Mouse (Mus musculus): ENCODE data around the gene Nsmf. TPM values are rescaled to one million over a fixed set of nuclear protein-coding genes. Genes with fewer than 3 reads are reported as not detected.

Nsmf gene
- 1,000 to 10,000 TPM in 1 of 2 experiments, 100 to 1,000 TPM in 1; 975 to 1,037 TPM for total RNA-seq (2021)
- long read RNA-seq, experiment 1, transcript Nsmf-202 (14 exons, 2,824 nt): minor isoform, 5 of 854 reads
- long read RNA-seq, experiment 1, transcript Nsmf-201 (15 exons, 2,922 nt): major isoform, 512 of 854 reads
- long read RNA-seq, experiment 1, partial matches to known transcripts: 220 of 854 reads
- long read RNA-seq, experiment 1, other reads (novel, unspliced or antisense): 114 of 854 reads
- long read RNA-seq, experiment 2, transcript Nsmf-201 (15 exons, 2,922 nt): major isoform, 728 of 1,110 reads
- long read RNA-seq, experiment 2, partial matches to known transcripts: 79 of 1,110 reads
- long read RNA-seq, experiment 2, other reads (novel, unspliced or antisense): 296 of 1,110 reads

DNA sequence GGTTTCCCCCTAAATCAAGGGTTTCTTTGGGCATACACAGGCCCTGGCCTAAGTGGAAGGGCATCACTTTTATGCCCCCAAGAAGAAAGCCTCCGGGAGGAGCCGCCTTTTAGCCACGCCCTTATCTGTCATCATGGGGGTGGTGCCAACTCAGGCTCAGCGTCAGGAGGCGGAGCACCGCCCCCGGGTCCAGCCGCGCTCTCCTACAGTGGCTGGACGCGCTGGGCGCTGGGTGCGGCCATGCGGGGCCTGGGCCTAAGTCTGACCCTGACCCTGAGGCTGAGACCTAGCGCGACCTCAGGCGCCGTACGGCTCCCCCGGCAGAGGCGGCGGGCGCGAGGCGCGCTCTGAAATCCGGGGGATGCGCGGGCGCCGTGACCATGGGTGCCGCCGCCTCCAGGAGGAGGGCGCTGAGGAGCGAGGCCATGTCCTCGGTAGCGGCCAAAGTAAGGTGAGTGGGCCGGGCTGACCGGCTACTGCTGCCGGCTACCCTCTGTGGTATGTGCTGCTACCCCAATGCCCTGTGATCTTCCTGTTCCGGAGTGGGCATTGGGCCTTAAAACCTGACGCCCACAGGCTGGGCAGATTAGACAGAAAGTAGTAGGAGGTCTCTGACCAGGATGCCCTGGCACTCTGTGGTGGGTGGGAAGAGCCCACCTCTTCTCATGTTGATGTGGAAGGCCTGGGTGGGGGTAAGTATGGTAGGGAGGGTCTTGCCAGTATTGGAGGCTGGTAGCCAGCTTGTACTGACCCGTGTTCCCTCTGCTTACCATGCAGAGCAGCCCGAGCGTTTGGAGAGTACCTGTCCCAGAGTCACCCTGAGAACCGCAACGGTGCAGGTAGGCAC lies at the start of gene Nsmf:
Gene Nsmf, plus strand, starts transcription at position 135 of the 847 bp plus-strand sequence.
- peak; percentile 91 to 94 for DNase-seq (ENCODE audit: low spot score in 2 of 2)
- peak within 1 kb of the TSS; percentile 99 for H3K4me3 ChIP-seq
- H3K27ac ChIP-seq: peak within 1 kb of the TSS; percentile 96

DNA sequence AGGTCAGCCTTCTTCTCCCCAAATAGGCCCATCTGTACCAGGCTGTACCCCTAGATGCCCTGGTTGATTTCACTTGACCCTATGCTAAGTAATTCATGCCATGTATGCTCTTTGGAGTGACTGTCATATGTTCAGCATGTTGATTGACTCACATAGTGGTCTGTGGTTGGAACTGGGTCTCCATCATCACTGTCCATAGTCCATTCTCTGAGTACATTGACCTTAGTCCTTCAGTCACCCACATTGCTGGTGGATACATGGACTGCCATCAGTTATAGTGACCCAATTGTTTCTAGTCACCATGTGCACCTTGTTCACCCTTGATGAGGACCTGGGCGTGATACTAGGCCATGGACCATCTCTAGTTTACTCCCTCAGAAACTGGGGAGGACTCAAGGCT lies 47.4 kb upstream of the Nsmf start:
- TF ChIP-seq CTCF (conservative IDR thresholded peaks at IDR 0.05): no peak
- Histone ChIP-seq H3K4me3 (no peak overlapping the region), H3K27ac (no peak overlapping the region)
- no peak for DNase-seq (ENCODE audit: low spot score in 2 of 2)

More for the DNA sequence above, at the start of gene Nsmf:
- peak; percentile 43 for TF ChIP-seq CTCF (conservative IDR thresholded peaks at IDR 0.05)

DNA sequence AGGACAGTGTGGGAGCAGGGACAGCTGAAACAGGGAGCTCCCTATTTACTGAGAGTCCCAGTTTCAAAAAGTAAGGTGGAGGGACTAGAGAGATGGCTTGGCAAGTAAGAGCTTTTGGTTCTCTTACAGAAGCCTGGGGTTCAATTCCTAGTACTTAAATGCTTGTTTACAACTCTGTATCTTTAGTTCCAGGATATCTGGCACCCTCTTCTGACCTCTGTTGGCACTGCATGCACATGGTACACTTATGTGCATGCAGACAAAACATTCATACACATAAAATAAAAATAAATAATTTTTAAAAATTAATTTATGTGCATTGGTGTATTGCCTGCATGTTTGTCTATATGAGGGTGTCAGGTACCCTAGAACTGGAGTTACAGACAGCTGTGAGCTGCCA lies 45.9 kb upstream of the Nsmf start:
- H3K4me3 ChIP-seq: no peak overlapping the region
- H3K27ac ChIP-seq: no peak overlapping the region
- DNase-seq (ENCODE audit: low spot score in 2 of 2): no peak
- peak; percentile 37 for TF ChIP-seq CTCF (conservative IDR thresholded peaks at IDR 0.05)

DNA sequence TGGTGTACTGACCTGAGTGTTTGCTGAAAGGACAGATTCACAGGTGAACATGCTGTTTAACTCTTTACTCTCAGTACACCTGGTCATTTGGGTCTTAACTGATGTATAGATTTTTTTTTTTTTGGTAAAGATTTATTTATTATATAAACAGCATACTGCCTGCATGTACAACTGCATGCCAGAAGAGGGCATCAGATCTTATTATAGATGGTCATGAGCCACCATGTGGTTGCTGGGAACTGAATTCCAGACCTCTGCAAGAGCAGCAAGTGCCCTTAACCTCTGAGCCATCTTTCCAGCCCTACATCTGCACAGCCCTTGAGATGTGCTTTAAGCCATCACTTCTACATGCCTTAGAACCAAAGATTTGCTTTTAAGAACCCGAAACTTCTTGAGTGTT lies 31.5 kb upstream of the Nsmf start:
- Histone ChIP-seq H3K4me3 (no peak overlapping the region), H3K27ac (no peak overlapping the region)
- peak; percentile 44 for TF ChIP-seq CTCF (conservative IDR thresholded peaks at IDR 0.05)
- DNase-seq (ENCODE audit: low spot score in 2 of 2): no peak

DNA sequence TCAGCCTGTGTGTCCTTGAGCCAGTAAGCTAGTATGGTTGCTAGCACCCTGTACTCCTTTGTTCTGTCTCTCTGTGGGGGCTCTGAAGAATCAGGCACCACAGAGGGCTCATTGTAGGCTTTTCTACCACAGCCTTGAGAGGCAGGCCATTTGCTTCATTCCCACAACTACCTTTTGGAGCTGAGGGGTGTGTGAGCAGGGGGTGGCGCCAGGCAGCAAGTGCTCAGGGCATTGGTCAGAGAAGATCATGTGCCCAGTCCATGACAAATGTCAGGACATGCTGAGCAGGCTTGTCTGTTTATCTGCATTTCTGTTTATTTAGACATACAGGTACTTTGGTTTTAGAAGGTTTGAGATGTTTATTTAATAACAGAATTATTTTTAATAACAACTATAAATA lies 29.0 kb upstream of the Nsmf start:
- no peak for TF ChIP-seq CTCF (conservative IDR thresholded peaks at IDR 0.05)
- Histone ChIP-seq H3K4me3 (no peak overlapping the region), H3K27ac (no peak overlapping the region)
- no peak for DNase-seq (ENCODE audit: low spot score in 2 of 2)

DNA sequence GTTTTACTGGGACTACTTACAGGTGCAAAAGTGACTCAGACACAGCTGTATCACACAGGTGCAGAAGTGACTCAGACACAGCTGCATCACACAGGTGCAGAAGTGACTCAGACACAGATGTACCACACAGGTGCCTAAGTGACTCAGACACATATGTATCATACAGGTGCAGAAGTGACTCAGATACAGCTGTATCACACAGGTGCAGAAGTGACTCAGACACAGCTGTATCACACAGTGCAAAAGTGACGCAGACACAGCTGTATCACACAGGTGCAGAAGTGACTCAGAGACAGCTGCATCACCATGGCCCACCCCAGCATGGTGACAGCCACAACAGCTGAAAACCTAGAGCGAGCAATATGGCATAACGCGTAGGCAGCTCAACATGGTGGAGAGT lies 19.2 kb upstream of the Nsmf start:
- H3K27ac ChIP-seq: no peak overlapping the region
- no peak for DNase-seq (ENCODE audit: low spot score in 2 of 2)
- TF ChIP-seq CTCF (conservative IDR thresholded peaks at IDR 0.05): no peak
- no peak overlapping the region for H3K4me3 ChIP-seq

DNA sequence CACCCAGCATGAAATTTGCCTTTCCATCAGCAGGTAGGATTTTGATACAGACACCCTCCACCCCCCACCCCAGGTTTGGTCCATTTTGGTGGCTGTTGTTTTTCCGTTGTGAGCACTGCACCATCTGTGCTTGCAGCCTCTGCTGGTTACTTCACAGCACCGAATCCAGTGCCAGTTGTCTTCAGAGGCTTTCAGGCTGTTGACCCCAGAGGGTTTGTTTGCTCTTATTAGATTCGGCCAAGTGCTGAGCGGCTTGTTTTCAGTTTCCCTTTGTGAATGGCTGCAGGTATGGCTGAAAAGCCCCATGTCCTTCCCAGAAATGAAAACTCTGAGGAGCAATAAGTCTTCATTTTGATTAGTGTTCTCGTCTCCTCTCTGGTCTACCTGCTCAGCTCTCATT lies 14.1 kb upstream of the Nsmf start:
- Histone ChIP-seq H3K4me3 (no peak overlapping the region), H3K27ac (no peak overlapping the region)
- no peak for DNase-seq (ENCODE audit: low spot score in 2 of 2)
- no peak for TF ChIP-seq CTCF (conservative IDR thresholded peaks at IDR 0.05)

DNA sequence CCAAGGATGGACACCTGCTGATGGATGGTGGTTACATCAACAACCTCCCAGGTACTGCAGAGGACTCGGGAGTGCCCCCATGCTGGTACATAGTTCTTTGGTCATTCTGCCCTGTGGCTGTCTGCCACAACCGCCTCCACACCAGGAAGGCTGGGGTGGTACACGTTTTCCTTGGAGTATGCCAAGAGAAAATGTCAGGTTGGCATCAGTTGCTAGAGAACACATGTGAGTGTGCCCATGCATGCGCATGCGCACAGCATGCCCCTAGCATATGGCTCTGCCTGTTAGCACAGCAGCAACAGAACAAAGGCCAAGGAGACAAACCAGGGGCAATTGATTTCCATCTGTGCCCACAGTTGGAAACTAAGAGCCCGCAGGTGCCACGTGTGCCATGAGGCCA lies 3.2 kb upstream of the Nsmf start:
- no peak for TF ChIP-seq CTCF (conservative IDR thresholded peaks at IDR 0.05)
- Histone ChIP-seq H3K4me3 (no peak overlapping the region), H3K27ac (peak overlapping the region; percentile 69)
- peak; percentile 51 to 73 for DNase-seq (ENCODE audit: low spot score in 2 of 2)

DNA sequence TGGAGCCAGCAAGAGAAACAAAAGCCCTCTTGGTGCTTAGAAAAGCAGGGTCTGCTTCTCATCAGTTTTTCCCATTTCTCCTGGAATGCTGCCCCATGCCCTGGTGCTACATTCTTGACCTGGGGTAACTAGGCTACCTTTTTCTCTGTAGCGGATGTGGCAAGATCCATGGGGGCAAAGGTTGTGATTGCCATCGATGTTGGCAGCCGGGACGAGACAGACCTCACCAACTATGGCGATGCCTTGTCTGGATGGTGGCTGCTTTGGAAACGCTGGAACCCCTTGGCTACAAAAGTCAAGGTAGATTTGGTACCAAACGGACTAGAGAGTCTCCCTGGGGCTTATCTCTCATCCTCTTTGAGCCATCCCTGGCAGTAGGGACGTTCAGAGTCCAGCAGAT lies 2.7 kb upstream of the Nsmf start:
- Histone ChIP-seq H3K27ac (peak overlapping the region; percentile 69), H3K4me3 (no peak overlapping the region)
- no peak for DNase-seq (ENCODE audit: low spot score in 2 of 2)
- TF ChIP-seq CTCF (conservative IDR thresholded peaks at IDR 0.05): 0 out of 2 replicates have a peak, but pooled peaks have one; percentile 4

DNA sequence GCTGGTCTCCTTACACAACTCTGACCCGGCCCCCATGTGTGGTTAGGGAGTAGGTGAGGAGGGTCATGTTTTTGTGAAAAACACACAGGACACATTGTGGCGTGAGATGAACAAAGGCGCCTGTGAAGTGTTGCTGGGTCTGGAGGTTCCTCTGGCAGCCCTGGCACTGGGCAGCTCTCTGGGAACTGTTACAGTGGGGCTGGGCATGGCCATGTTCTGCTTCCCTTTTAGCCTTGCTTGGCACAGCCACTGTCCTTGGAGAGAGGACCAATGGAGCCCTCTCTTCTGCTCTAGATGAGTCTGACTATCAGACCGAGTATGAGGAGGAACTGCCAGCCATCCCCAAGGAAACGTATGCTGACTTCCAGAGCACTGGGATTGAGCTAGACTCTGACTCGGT lies 1.1 kb upstream of the Nsmf start:
- DNase-seq (ENCODE audit: low spot score in 2 of 2): no peak
- Histone ChIP-seq H3K4me3 (no peak overlapping the region), H3K27ac (peak overlapping the region; percentile 96; the same call in 1 of the 2 replicates)
- no peak for TF ChIP-seq CTCF (conservative IDR thresholded peaks at IDR 0.05)

DNA sequence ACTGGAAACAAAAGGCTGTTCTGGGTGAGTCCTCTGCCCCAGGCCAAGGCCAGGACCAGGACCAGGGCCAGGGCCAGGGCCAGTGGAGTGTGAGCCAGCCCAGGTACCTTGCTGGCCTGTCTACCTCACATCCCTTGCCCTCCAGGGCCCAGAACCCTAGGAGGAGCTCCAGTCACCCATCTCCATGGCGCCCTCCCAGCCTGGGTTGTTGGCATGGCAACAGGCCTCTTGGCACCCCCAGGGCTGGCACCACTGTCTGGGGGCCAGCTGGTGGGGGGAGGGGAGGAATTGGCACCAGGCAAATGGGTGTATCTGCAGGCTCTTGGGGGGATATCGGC lies 882 bp downstream of the Nsmf start:
- Histone ChIP-seq H3K4me3 (peak overlapping the region; percentile 99), H3K27ac (peak overlapping the region; percentile 96)
- no peak for TF ChIP-seq CTCF (conservative IDR thresholded peaks at IDR 0.05)
- DNase-seq (ENCODE audit: low spot score in 2 of 2): peak; percentile 90 to 93

DNA sequence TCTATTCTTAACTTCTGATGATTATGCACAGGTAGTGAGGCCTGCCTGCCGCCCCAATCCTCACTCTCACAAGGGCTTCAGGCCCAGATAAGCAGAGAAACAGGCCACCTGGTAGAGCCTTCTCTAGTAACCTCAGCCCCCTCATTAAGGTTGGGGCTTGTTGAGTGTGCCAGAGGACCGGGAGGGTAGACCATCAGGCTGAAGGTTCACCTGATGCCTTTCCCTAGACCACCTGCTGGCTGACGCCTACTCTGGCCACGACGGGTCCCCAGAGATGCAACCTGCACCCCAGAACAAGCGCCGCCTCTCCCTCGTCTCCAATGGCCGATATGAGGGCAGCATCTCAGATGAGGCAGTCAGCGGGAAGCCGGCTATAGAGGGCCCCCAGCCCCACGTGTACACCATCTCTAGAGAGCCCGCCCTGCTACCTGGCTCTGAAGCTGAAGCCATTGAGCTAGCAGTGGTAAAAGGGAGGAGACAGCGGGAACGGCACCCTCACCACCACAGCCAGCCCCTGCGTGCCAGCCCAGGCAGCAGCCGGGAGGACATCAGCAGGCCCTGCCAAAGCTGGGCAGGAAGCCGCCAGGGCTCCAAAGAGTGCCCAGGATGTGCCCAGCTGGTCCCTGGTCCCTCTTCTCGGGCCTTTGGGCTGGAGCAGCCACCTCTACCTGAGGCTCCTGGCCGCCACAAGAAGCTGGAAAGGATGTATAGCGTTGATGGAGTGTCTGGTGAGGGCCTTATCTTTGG lies 1.4 kb downstream of the Nsmf start:
- peak overlapping the region; percentile 96 for H3K27ac ChIP-seq
- H3K4me3 ChIP-seq: peak overlapping the region; percentile 99
- DNase-seq (ENCODE audit: low spot score in 2 of 2): no peak
- no peak for TF ChIP-seq CTCF (conservative IDR thresholded peaks at IDR 0.05)

DNA sequence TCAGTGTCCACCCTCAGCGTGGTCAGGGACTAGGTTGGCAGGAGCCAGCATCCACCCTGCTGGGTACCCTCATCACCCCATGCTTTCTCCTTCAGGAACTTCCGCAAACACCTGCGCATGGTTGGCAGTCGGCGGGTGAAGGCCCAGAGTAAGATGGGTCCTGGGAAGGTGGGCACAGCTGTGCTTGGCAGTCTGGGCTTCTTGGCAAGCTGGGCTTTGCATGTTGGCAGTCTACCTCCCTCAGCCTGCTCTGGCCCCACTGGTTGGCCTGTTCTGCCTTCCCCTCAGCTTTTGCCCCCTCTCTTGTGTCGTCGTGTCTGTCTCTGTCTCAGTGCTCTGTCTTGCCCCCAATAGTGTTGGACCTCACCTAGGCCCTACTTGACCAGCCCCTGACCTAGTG lies 4.8 kb downstream of the Nsmf start:
- TF ChIP-seq CTCF (conservative IDR thresholded peaks at IDR 0.05): no peak
- no peak for DNase-seq (ENCODE audit: low spot score in 2 of 2)
- peak overlapping the region; percentile 24; the same call in 1 of the 2 replicates for H3K4me3 ChIP-seq
- peak overlapping the region; percentile 55; the same call in 1 of the 2 replicates for H3K27ac ChIP-seq

Data from layer of hippocampus, adult 2 months (tissue).